Mouse (Mus musculus) bone marrow, adult 2 months (tissue): Measurements from ENCODE around the gene Lsamp.

Experiments used
- CTCF ChIP-seq: fragments of 200-500 bp; IDR thresholded peaks from 2 replicates; pipeline ENCODE4 v1.5.1; 2011; ENCODE audit warnings: low read length, control low read depth; ENCODE audit not compliant: control insufficient read depth, insufficient read depth
- POLR2A ChIP-seq: fragments of 200-500 bp; IDR thresholded peaks from 2 replicates; pipeline ENCODE4 v1.6.1; 2011; ENCODE audit warnings: low read depth, mild to moderate bottlenecking, control low read depth, low read length, borderline replicate concordance; ENCODE audit not compliant: control insufficient read depth

DNA sequence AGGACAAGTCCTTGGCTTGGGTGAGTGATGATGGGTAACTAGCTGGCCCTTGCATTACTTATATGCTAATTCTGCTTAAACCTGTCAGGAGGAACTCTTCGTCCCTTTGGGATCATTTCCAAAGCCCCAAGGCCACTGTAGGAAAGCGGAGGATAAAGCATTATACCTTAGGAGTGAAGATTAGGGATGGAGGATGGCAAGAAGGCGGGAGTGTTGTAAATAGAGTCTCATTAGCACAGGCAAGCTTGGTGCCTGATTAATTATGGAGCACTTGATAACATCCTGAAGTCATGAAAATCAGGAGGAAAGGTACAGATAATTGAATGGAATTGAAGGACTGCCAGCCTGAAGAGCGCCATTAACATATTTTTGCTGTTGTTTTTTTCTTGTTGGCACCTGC, 120.2 kb downstream of the Lsamp start:
- TF ChIP-seq CTCF (no peak), POLR2A (no peak)
